Comparison of ENCODE assay signal across 23 mouse cellular contexts in the genomic region with DNA sequence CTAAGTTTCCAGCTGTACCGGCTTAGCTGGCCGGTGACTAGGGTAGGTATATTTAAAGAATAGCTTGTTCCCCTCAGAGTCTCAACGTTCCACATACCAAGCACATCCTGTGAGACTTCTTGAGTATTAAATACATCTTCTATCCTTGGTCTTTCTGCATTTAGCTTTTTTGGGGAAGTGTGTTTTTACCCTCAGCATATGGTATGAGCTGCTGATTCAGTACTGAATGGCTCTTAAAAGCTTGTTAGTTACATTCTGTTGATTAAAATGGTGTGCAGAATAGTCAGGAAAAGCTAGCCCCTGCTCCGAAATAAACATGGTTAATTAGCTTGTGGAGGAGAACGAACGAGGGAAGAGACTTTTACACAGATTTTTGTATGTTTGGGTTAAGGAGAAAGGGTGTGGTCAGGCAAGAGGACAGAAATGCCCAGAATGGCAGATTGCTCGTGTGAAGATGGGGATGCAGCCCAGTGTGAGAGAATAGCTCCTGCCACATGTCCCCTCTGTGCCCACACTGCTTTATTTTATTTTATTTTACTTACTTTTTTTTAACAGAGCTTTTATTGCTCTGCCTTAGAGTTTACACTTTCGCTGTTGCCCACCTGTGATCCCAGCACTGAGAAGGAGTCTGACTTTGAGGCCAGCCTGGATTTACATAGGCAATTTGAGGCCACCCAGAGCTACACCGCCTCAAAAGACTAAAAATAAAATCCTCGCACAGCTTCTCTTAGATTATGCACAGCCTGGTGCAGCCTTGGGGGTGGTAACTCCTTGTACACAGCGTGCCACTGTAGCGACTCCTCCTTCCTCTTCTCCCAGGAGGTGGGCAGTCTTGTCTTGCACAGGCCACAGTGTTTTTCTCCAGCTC. TPM values are rescaled to one million over a fixed set of nuclear protein-coding genes. Genes with fewer than 3 reads are reported as not detected.
A peak's percentile ranks its signal among the peaks of the same experiment; 100 is the strongest.
DNase-seq lines count a peak whose midpoint lies in the region; ATAC-seq and TF ChIP-seq lines count a peak whose summit lies in the region.
"Had no signal": no experiment of that assay in that cellular context is flagged by ENCODE, and none has a peak within 500 bp of the region (broad histone marks: within the 10 kb centered on the region; RNA-seq: fewer than 3 reads in every experiment).

No protein-coding gene starts in this region.

- no peaks in the 10 kb centered on the region for H3K27me3 ChIP-seq in neural tube, embryonic 15.5 days (replicated peaks)
- H3K27me3 ChIP-seq: forebrain, embryonic 12.5 days; heart, embryonic 15.5 days; hindbrain, embryonic 15.5 days; intestine, embryonic 15.5 days; liver, embryonic 13.5 days had no signal

- no peak for TF ChIP-seq CTCF in left cerebral cortex, adult 2 months (IDR thresholded peaks at IDR 0.05)

- H3K36me3 ChIP-seq in neural tube, embryonic 15.5 days = peaks cover 41% of the 10 kb centered on the region

- H3K4me3 ChIP-seq in left cerebral cortex, adult 2 months = no peak overlapping the region
- no peak overlapping the region for H3K4me3 ChIP-seq in neural tube, embryonic 15.5 days (replicated peaks)
- H3K4me3 ChIP-seq: forebrain, embryonic 12.5 days; heart, embryonic 15.5 days; hindbrain, embryonic 15.5 days; intestine, embryonic 15.5 days; liver, embryonic 13.5 days had no signal

- H3K4me2 ChIP-seq in neural tube, embryonic 15.5 days = no peak overlapping the region
- H3K4me2 ChIP-seq: forebrain, embryonic 12.5 days; heart, embryonic 15.5 days; hindbrain, embryonic 15.5 days; intestine, embryonic 15.5 days; liver, embryonic 13.5 days; midbrain, embryonic 11.5 days had no signal

- peak overlapping the region; percentile 69 for H3K27ac ChIP-seq in left cerebral cortex, adult 2 months
- H3K27ac ChIP-seq in neural tube, embryonic 15.5 days (replicated peaks) = no peak overlapping the region
- H3K27ac ChIP-seq: forebrain, embryonic 12.5 days; heart, embryonic 15.5 days; hindbrain, embryonic 15.5 days; intestine, embryonic 15.5 days; liver, embryonic 13.5 days; stomach, postnatal 0 days had no signal

- 91% methylated on average over 12 of the region's 12 CpGs for WGBS in neural tube, embryonic 15.5 days

- no peaks in the 10 kb centered on the region for H3K9me3 ChIP-seq in neural tube, embryonic 15.5 days (replicated peaks)
- H3K9me3 ChIP-seq: forebrain, embryonic 12.5 days; hindbrain, embryonic 15.5 days; intestine, embryonic 15.5 days; liver, embryonic 13.5 days had no signal

- H3K4me1 ChIP-seq in neural tube, embryonic 15.5 days = no peaks in the 10 kb centered on the region
- H3K4me1 ChIP-seq: forebrain, embryonic 12.5 days; heart, embryonic 15.5 days; hindbrain, embryonic 15.5 days; intestine, embryonic 15.5 days; liver, embryonic 13.5 days had no signal

- no peak overlapping the region for H3K9ac ChIP-seq in neural tube, embryonic 15.5 days (replicated peaks)
- H3K9ac ChIP-seq: forebrain, embryonic 12.5 days; heart, embryonic 15.5 days; hindbrain, embryonic 15.5 days; intestine, embryonic 15.5 days; liver, embryonic 13.5 days had no signal

- DNase-seq in frontal cortex, postnatal 36 days (ENCODE audit: low spot score in 2 of 2) = peak; percentile 36 to 69
- no peak for DNase-seq in frontal cortex, postnatal 25 days (ENCODE audit: low spot score in 2 of 2)
- peak; percentile 78 for DNase-seq in brain, adult 2 months (ENCODE audit: low read depth, low spot score)
- DNase-seq in left cerebral cortex, adult 2 months (ENCODE audit: extremely low spot score in 1 of 2, low spot score in 2 of 2) = peak in 1 of 2 experiments; percentile 39
- peak; percentile 38 for DNase-seq in right cerebral cortex, postnatal 25 days
- no peak for DNase-seq in gastrocnemius, adult 8-10 months (ENCODE audit: low spot score in 2 of 2)
- DNase-seq: adrenal gland, postnatal 25 days; cerebellum, adult 11-12 months; cerebellum, postnatal 10 days; gastrocnemius, postnatal 36 days; heart, postnatal 4 days; kidney, adult 9 months; kidney, postnatal 14 days; liver, embryonic 13.5 days; lung, adult 2 months; lung, postnatal 14 days had no signal

- intact Hi-C loops in left cerebral cortex, adult 2 months (cut with DNase I) = loop anchor here (1.0 to 10.0 kb wide), 4 partner anchors 18 to 148 kb away; partner anchors contain the start of gene Kcnk12

- ATAC-seq in neural tube, embryonic 15.5 days (ENCODE audit: low FRiP score) = no peak
- ATAC-seq: intestine, embryonic 15.5 days had no signal

RNA-seq across cellular contexts. Expression of gene Msh2, which starts 54.6 kb away (rescaled TPM):
- 10 to 100 TPM; 29.9 to 40.3 TPM for total RNA-seq in left cerebral cortex, adult 2 months (2021)
- 10 to 100 TPM in 3 of 4 experiments, 1 to 10 TPM in 1; 9.7 to 14.3 (median 12.0) TPM for total RNA-seq in gastrocnemius, adult 8-10 months (2022)
- polyA plus RNA-seq in neural tube, embryonic 15.5 days (2015; fragmentation: Nextera tagmentation; extraction: Ambion mirVana) = 57.5 and 67.6 TPM in 2 replicates

Comparison
In these comparisons a context has a peak if more than half of its experiments do, and no peak if none do; other contexts are left out.
1. DNase-seq: peak in frontal cortex, postnatal 36 days (2 of 2), brain, adult 2 months (single experiment) and right cerebral cortex, postnatal 25 days (single experiment); none in frontal cortex, postnatal 25 days (0 of 2) and gastrocnemius, adult 8-10 months (0 of 2).